Comparison of ENCODE assay signal across 1 mouse cellular context in genomic region chr5:34520458-34521209, GRCm38 (mm10).
TF ChIP-seq lines count a peak whose summit lies in the region.

No protein-coding gene starts in this region.

TF ChIP-seq in CH12.LX, 34 proteins besides CTCF, POLR2A, EP300 and RAD21 (continued from another document):
- TF ChIP-seq TBP (conservative IDR thresholded peaks at IDR 0.05; ENCODE audit: low read depth, low read length) (0 out of 2 replicates have a peak, but pooled peaks have one; percentile 31), CHD1 (IDR thresholded peaks at IDR 0.05; ENCODE audit: low read depth, low read length) (no peak), TCF12 (IDR thresholded peaks at IDR 0.05; ENCODE audit: low read depth, low read length) (no peak), RCOR1 (conservative IDR thresholded peaks at IDR 0.05; ENCODE audit: low read depth, low read length) (no peak), E2F4 (IDR thresholded peaks at IDR 0.05; ENCODE audit: insufficient replicate concordance, low read depth, low read length) (no peak), GABPA (IDR thresholded peaks at IDR 0.05; ENCODE audit: insufficient replicate concordance, low read depth, low read length) (no peak), MAFK (IDR thresholded peaks at IDR 0.05; ENCODE audit: insufficient replicate concordance, low read length) (0 out of 2 replicates have a peak, but pooled peaks have one; percentile 55), NELFE (IDR thresholded peaks at IDR 0.05; ENCODE audit: low read depth, low read length) (0 out of 2 replicates have a peak, but pooled peaks have one; percentile 24), ZMIZ1 (IDR thresholded peaks at IDR 0.05; ENCODE audit: low read depth, low read length) (no peak), HCFC1 (IDR thresholded peaks at IDR 0.05; ENCODE audit: low read depth, low read length) (no peak), SMC3 (IDR thresholded peaks at IDR 0.05; ENCODE audit: low read depth, low read length) (no peak), JUN (IDR thresholded peaks at IDR 0.05; ENCODE audit: insufficient read depth, low read depth, low read length) (no peak), KAT2A (IDR thresholded peaks at IDR 0.05; ENCODE audit: insufficient replicate concordance, low read length) (no peak), USF2 (conservative IDR thresholded peaks at IDR 0.05; ENCODE audit: low read depth, low read length) (no peak)
TF ChIP-seq in CH12.LX: peak in this region for 13.
